ENCODE assay signal across 8 mouse cellular contexts in genomic region chr10:42584436-42584983, GRCm38 (mm10). TPM values are rescaled to one million over a fixed set of nuclear protein-coding genes. Genes with fewer than 3 reads are reported as not detected.
DNase-seq lines count a peak whose midpoint lies in the region; ATAC-seq lines count a peak whose summit lies in the region.
"Had no signal": no experiment of that assay in that cellular context is flagged by ENCODE, and none has a peak within 500 bp of the region (broad histone marks: within the 10 kb centered on the region; RNA-seq: fewer than 3 reads in every experiment).

No protein-coding gene starts in this region.

- H3K27ac ChIP-seq in lung, embryonic 15.5 days: no peak overlapping the region
- H3K27ac ChIP-seq in embryonic facial prominence, embryonic 14.5 days (replicated peaks; ENCODE audit: low read depth, low read length): no peak overlapping the region
- no peak overlapping the region for H3K27ac ChIP-seq in intestine, embryonic 15.5 days
- H3K27ac ChIP-seq in stomach, embryonic 14.5 days (ENCODE audit: low read length): no peak overlapping the region

- under 1% methylated on average over 37 of the region's 37 CpGs for WGBS in lung, embryonic 15.5 days
- under 1% methylated on average over 33 of the region's 37 CpGs for WGBS in embryonic facial prominence, embryonic 14.5 days
- WGBS in intestine, embryonic 15.5 days: 2% methylated on average over 37 of the region's 37 CpGs
- WGBS in stomach, embryonic 14.5 days: under 1% methylated on average over 37 of the region's 37 CpGs

- H3K36me3 ChIP-seq in lung, embryonic 15.5 days: no peaks in the 10 kb centered on the region
- H3K36me3 ChIP-seq in embryonic facial prominence, embryonic 14.5 days (ENCODE audit: control insufficient read depth, insufficient read depth, low read length): no peaks in the 10 kb centered on the region
- H3K36me3 ChIP-seq in intestine, embryonic 15.5 days: no peaks in the 10 kb centered on the region
- no peaks in the 10 kb centered on the region for H3K36me3 ChIP-seq in stomach, embryonic 14.5 days (ENCODE audit: control insufficient read depth, insufficient read depth, low read length)

- peaks cover 97% of the 10 kb centered on the region for H3K27me3 ChIP-seq in lung, embryonic 15.5 days
- H3K27me3 ChIP-seq in embryonic facial prominence, embryonic 14.5 days (replicated peaks; ENCODE audit: control insufficient read depth, insufficient read depth, low read length): peaks cover 98% of the 10 kb centered on the region
- H3K27me3 ChIP-seq in intestine, embryonic 15.5 days (replicated peaks): peaks cover 94% of the 10 kb centered on the region
- peaks cover 82% of the 10 kb centered on the region for H3K27me3 ChIP-seq in stomach, embryonic 14.5 days (ENCODE audit: control insufficient read depth, insufficient read depth, low read length)

- no peak overlapping the region for H3K9ac ChIP-seq in lung, embryonic 15.5 days
- peak overlapping the region; percentile 40; the same call in 1 of the 2 replicates for H3K9ac ChIP-seq in embryonic facial prominence, embryonic 14.5 days (ENCODE audit: low read depth, low read length)
- H3K9ac ChIP-seq in intestine, embryonic 15.5 days: no peak overlapping the region
- H3K9ac ChIP-seq in stomach, embryonic 14.5 days (replicated peaks; ENCODE audit: low read depth, low read length): no peak overlapping the region

- H3K4me1 ChIP-seq in lung, embryonic 15.5 days: peaks cover 33% of the 10 kb centered on the region
- H3K4me1 ChIP-seq in embryonic facial prominence, embryonic 14.5 days (ENCODE audit: control insufficient read depth, insufficient read depth, low read length): peaks cover 5% of the 10 kb centered on the region; the same call in 1 of the 2 replicates
- H3K4me1 ChIP-seq in intestine, embryonic 15.5 days (replicated peaks): peaks cover 22% of the 10 kb centered on the region
- 0 out of 2 replicates have a peak, but pooled peaks cover 2% of the 10 kb centered on the region for H3K4me1 ChIP-seq in stomach, embryonic 14.5 days (ENCODE audit: control insufficient read depth, insufficient read depth, low read length)

- DNase-seq in lung, postnatal 4 days: no peak
- DNase-seq in embryonic facial prominence, embryonic 14.5 days (ENCODE audit: low spot score): no peak
- no peak for DNase-seq in layer of hippocampus, adult 11-12 months (ENCODE audit: low spot score)
- no peak for DNase-seq in B cell, adult 2 months
- DNase-seq: kidney, adult 8-10 months had no signal

- H3K9me3 ChIP-seq in lung, embryonic 15.5 days: no peaks in the 10 kb centered on the region
- no peaks in the 10 kb centered on the region for H3K9me3 ChIP-seq in embryonic facial prominence, embryonic 14.5 days (ENCODE audit: control insufficient read depth, low read length)
- H3K9me3 ChIP-seq in intestine, embryonic 15.5 days: no peaks in the 10 kb centered on the region
- no peaks in the 10 kb centered on the region for H3K9me3 ChIP-seq in stomach, embryonic 14.5 days (ENCODE audit: control insufficient read depth, low read depth, low read length)

- peak overlapping the region; percentile 18 for H3K4me3 ChIP-seq in lung, embryonic 15.5 days
- peak overlapping the region; percentile 29 for H3K4me3 ChIP-seq in embryonic facial prominence, embryonic 14.5 days (ENCODE audit: low read depth, low read length)
- 0 out of 2 replicates have a peak overlapping the region, but pooled peaks have one; percentile 4 for H3K4me3 ChIP-seq in intestine, embryonic 15.5 days (replicated peaks)
- H3K4me3 ChIP-seq in stomach, embryonic 14.5 days (ENCODE audit: low read depth, low read length): peak overlapping the region; percentile 2; the same call in 1 of the 2 replicates

- ATAC-seq in lung, embryonic 15.5 days (ENCODE audit: borderline replicate concordance, extremely low read depth, low FRiP score, low TSS enrichment): no peak
- no peak for ATAC-seq in embryonic facial prominence, embryonic 14.5 days (ENCODE audit: low read depth)
- ATAC-seq in intestine, embryonic 15.5 days: no peak
- ATAC-seq in stomach, embryonic 14.5 days (ENCODE audit: insufficient number of reproducible peaks, insufficient read depth, low FRiP score, low read depth): no peak

- peak overlapping the region; percentile 42 for H3K4me2 ChIP-seq in lung, embryonic 15.5 days
- peak overlapping the region; percentile 43 for H3K4me2 ChIP-seq in embryonic facial prominence, embryonic 14.5 days (ENCODE audit: low read depth, low read length)
- peak overlapping the region; percentile 14; the same call in 1 of the 2 replicates for H3K4me2 ChIP-seq in intestine, embryonic 15.5 days (replicated peaks)
- no peak overlapping the region for H3K4me2 ChIP-seq in stomach, embryonic 14.5 days (replicated peaks; ENCODE audit: low read depth, low read length)

RNA-seq across cellular contexts. Expression of gene Ostm1, which starts 0.9 kb away (rescaled TPM):
- 12.4 and 13.8 TPM in 2 replicates for polyA plus RNA-seq in lung, embryonic 15.5 days (2015; fragmentation: Nextera tagmentation; extraction: Ambion mirVana)
- polyA plus RNA-seq in embryonic facial prominence, embryonic 14.5 days (2014; fragmentation: Nextera tagmentation; extraction: Ambion mirVana): 13.0 and 13.8 TPM in 2 replicates
- 14.5 and 16.3 TPM in 2 replicates for polyA plus RNA-seq in intestine, embryonic 15.5 days (2015; fragmentation: Nextera tagmentation; extraction: Ambion mirVana)
- 11.9 and 12.5 TPM in 2 replicates for polyA plus RNA-seq in stomach, embryonic 14.5 days (2014; fragmentation: Nextera tagmentation; extraction: Ambion mirVana)

RNA-seq across cellular contexts. Expression of gene Nr2e1, which starts 1.1 kb away (rescaled TPM):
- polyA plus RNA-seq in lung, embryonic 15.5 days (2015; fragmentation: Nextera tagmentation; extraction: Ambion mirVana): not detected in 2 replicates
- polyA plus RNA-seq in embryonic facial prominence, embryonic 14.5 days (2014; fragmentation: Nextera tagmentation; extraction: Ambion mirVana): 1.4 and 1.8 TPM in 2 replicates
- polyA plus RNA-seq in intestine, embryonic 15.5 days (2015; fragmentation: Nextera tagmentation; extraction: Ambion mirVana): 0.05 TPM in 1 of 2 replicates, not detected in the other
- not detected in 2 replicates for polyA plus RNA-seq in stomach, embryonic 14.5 days (2014; fragmentation: Nextera tagmentation; extraction: Ambion mirVana)
